21 mouse cellular contexts compared by ENCODE assay signal in the genomic region with DNA sequence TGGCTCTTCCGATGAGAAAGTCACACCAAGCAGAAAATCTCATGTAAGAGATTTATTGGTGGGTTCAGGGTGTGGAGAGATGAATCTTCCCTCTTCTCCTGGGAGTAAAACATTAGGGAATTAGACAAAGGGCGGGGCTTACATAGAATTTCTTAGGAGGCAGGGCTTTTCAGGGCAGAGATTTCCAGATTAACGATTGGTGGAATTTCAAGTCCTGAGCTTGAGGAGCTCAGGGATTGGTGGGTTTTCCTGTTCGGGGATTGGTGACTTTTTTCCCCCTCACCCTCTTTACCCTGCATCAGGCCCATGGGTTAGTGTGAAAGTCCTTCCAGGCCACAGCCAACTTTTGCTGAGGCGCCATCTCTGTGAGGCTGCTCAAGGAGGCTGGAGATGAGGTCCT. TPM values are rescaled to one million over a fixed set of nuclear protein-coding genes. Genes with fewer than 3 reads are reported as not detected.
A peak's percentile ranks its signal among the peaks of the same experiment; 100 is the strongest.
DNase-seq lines count a peak whose midpoint lies in the region; ATAC-seq and TF ChIP-seq lines count a peak whose summit lies in the region.
"Had no signal": no experiment of that assay in that cellular context is flagged by ENCODE, and none has a peak within 500 bp of the region (broad histone marks: within the 10 kb centered on the region; RNA-seq: fewer than 3 reads in every experiment).

No protein-coding gene starts in this region.

- peaks cover under 1% of the 10 kb centered on the region; the same call in 1 of the 2 replicates for H3K36me3 ChIP-seq in intestine, postnatal 0 days (ENCODE audit: control insufficient read depth, insufficient read depth)
- H3K36me3 ChIP-seq in intestine, embryonic 16.5 days (ENCODE audit: control insufficient read depth, insufficient read depth, low read length) = peaks cover 4% of the 10 kb centered on the region; the same call in 1 of the 2 replicates
- peaks cover 12% of the 10 kb centered on the region for H3K36me3 ChIP-seq in neural tube, embryonic 13.5 days
- peaks cover 8% of the 10 kb centered on the region for H3K36me3 ChIP-seq in neural tube, embryonic 15.5 days
- H3K36me3 ChIP-seq in hindbrain, embryonic 12.5 days = peaks cover 16% of the 10 kb centered on the region
- H3K36me3 ChIP-seq in midbrain, embryonic 14.5 days (ENCODE audit: control insufficient read depth, insufficient read depth, low read length) = peaks cover 11% of the 10 kb centered on the region
- H3K36me3 ChIP-seq in liver, embryonic 11.5 days (ENCODE audit: control insufficient read depth, insufficient read depth, low read length) = peaks cover 10% of the 10 kb centered on the region

- H3K27ac ChIP-seq in intestine, postnatal 0 days (ENCODE audit: low read depth, low read length) = peak overlapping the region; percentile 81
- no peak overlapping the region; the same call in 1 of the 2 replicates for H3K27ac ChIP-seq in intestine, embryonic 16.5 days (ENCODE audit: low read length)
- H3K27ac ChIP-seq in neural tube, embryonic 13.5 days (replicated peaks) = no peak overlapping the region
- no peak overlapping the region for H3K27ac ChIP-seq in neural tube, embryonic 15.5 days (replicated peaks)
- no peak overlapping the region for H3K27ac ChIP-seq in hindbrain, embryonic 12.5 days
- H3K27ac ChIP-seq in midbrain, embryonic 14.5 days (replicated peaks; ENCODE audit: low read depth, low read length) = 0 out of 2 replicates have a peak overlapping the region, but pooled peaks have one; percentile 37
- H3K27ac ChIP-seq in liver, embryonic 11.5 days (ENCODE audit: low read depth, low read length) = no peak overlapping the region
- H3K27ac ChIP-seq: heart, adult 2 months; liver, embryonic 12.5 days had no signal

- no peak for DNase-seq in midbrain, embryonic 14.5 days
- no peak for DNase-seq in lung, adult 18-20 months
- no peak for DNase-seq in liver, embryonic 11.5 days (ENCODE audit: low spot score)
- DNase-seq: adrenal gland, postnatal 14 days; cerebellum, adult 11-12 months; cerebellum, postnatal 14 days; embryo, embryonic 11 days; gastrocnemius, postnatal 25 days; heart, adult 2 months; heart, postnatal 36 days; layer of hippocampus, postnatal 36 days; lung, embryonic 14.5 days; right cerebral cortex, postnatal 14 days; thymus, adult 2 months had no signal

- H3K9me3 ChIP-seq in intestine, postnatal 0 days (ENCODE audit: control insufficient read depth) = no peaks in the 10 kb centered on the region
- no peaks in the 10 kb centered on the region for H3K9me3 ChIP-seq in intestine, embryonic 16.5 days (ENCODE audit: control insufficient read depth, low read length)
- H3K9me3 ChIP-seq in neural tube, embryonic 13.5 days = no peaks in the 10 kb centered on the region
- H3K9me3 ChIP-seq in neural tube, embryonic 15.5 days (replicated peaks) = no peaks in the 10 kb centered on the region
- H3K9me3 ChIP-seq in hindbrain, embryonic 12.5 days (replicated peaks) = no peaks in the 10 kb centered on the region
- H3K9me3 ChIP-seq in midbrain, embryonic 14.5 days (ENCODE audit: control insufficient read depth, low read length) = no peaks in the 10 kb centered on the region
- H3K9me3 ChIP-seq in liver, embryonic 11.5 days (ENCODE audit: control insufficient read depth, low read length) = no peaks in the 10 kb centered on the region
- H3K9me3 ChIP-seq: liver, embryonic 12.5 days had no signal

- peaks cover 3% of the 10 kb centered on the region; the same call in 1 of the 2 replicates for H3K4me1 ChIP-seq in intestine, postnatal 0 days (replicated peaks; ENCODE audit: control insufficient read depth, insufficient read depth, low read length)
- peaks cover 12% of the 10 kb centered on the region for H3K4me1 ChIP-seq in intestine, embryonic 16.5 days (ENCODE audit: control insufficient read depth, insufficient read depth, low read length)
- H3K4me1 ChIP-seq in neural tube, embryonic 13.5 days (replicated peaks) = peaks cover 24% of the 10 kb centered on the region
- H3K4me1 ChIP-seq in neural tube, embryonic 15.5 days = peaks cover 30% of the 10 kb centered on the region
- H3K4me1 ChIP-seq in hindbrain, embryonic 12.5 days = peaks cover 17% of the 10 kb centered on the region
- peaks cover 12% of the 10 kb centered on the region for H3K4me1 ChIP-seq in midbrain, embryonic 14.5 days (ENCODE audit: control insufficient read depth, insufficient read depth, low read length)
- H3K4me1 ChIP-seq in liver, embryonic 11.5 days (replicated peaks; ENCODE audit: control insufficient read depth, insufficient read depth, low read length) = peaks cover 7% of the 10 kb centered on the region; the same call in 1 of the 2 replicates

- H3K4me3 ChIP-seq in intestine, postnatal 0 days (ENCODE audit: low read depth, low read length) = no peak overlapping the region
- no peak overlapping the region for H3K4me3 ChIP-seq in intestine, embryonic 16.5 days (ENCODE audit: low read length)
- H3K4me3 ChIP-seq in neural tube, embryonic 13.5 days = no peak overlapping the region
- H3K4me3 ChIP-seq in neural tube, embryonic 15.5 days (replicated peaks) = no peak overlapping the region
- H3K4me3 ChIP-seq in hindbrain, embryonic 12.5 days = no peak overlapping the region
- no peak overlapping the region for H3K4me3 ChIP-seq in midbrain, embryonic 14.5 days (replicated peaks; ENCODE audit: low read depth, low read length)
- H3K4me3 ChIP-seq in liver, embryonic 11.5 days (ENCODE audit: low read depth, low read length) = no peak overlapping the region
- H3K4me3 ChIP-seq: heart, adult 2 months had no signal

- H3K9ac ChIP-seq in intestine, postnatal 0 days (ENCODE audit: low read depth, low read length) = no peak overlapping the region
- H3K9ac ChIP-seq in intestine, embryonic 16.5 days (ENCODE audit: low read depth, low read length) = no peak overlapping the region
- H3K9ac ChIP-seq in neural tube, embryonic 13.5 days = peak overlapping the region; percentile 46
- H3K9ac ChIP-seq in neural tube, embryonic 15.5 days (replicated peaks) = no peak overlapping the region; the same call in 1 of the 2 replicates
- 0 out of 2 replicates have a peak overlapping the region, but pooled peaks have one; percentile 20 for H3K9ac ChIP-seq in hindbrain, embryonic 12.5 days
- H3K9ac ChIP-seq in midbrain, embryonic 14.5 days (replicated peaks; ENCODE audit: low read length) = 0 out of 2 replicates have a peak overlapping the region, but pooled peaks have one; percentile 17
- H3K9ac ChIP-seq in liver, embryonic 11.5 days (ENCODE audit: low read depth, low read length) = no peak overlapping the region
- H3K9ac ChIP-seq: liver, embryonic 12.5 days; lung, embryonic 14.5 days had no signal

- no peaks in the 10 kb centered on the region for H3K27me3 ChIP-seq in intestine, postnatal 0 days (replicated peaks; ENCODE audit: control insufficient read depth, insufficient read depth, low read length)
- no peaks in the 10 kb centered on the region for H3K27me3 ChIP-seq in intestine, embryonic 16.5 days (replicated peaks; ENCODE audit: control insufficient read depth, insufficient read depth, low read length)
- H3K27me3 ChIP-seq in neural tube, embryonic 13.5 days = no peaks in the 10 kb centered on the region
- no peaks in the 10 kb centered on the region for H3K27me3 ChIP-seq in neural tube, embryonic 15.5 days (replicated peaks)
- no peaks in the 10 kb centered on the region for H3K27me3 ChIP-seq in hindbrain, embryonic 12.5 days
- H3K27me3 ChIP-seq in midbrain, embryonic 14.5 days (ENCODE audit: control insufficient read depth, insufficient read depth, low read length) = no peaks in the 10 kb centered on the region
- no peaks in the 10 kb centered on the region for H3K27me3 ChIP-seq in liver, embryonic 11.5 days (replicated peaks; ENCODE audit: control insufficient read depth, insufficient read depth, low read length)

- 71% methylated on average over 5 of the region's 5 CpGs for WGBS in intestine, postnatal 0 days
- 72% methylated on average over 5 of the region's 5 CpGs for WGBS in intestine, embryonic 16.5 days
- 77% methylated on average over 5 of the region's 5 CpGs for WGBS in neural tube, embryonic 13.5 days
- 77% methylated on average over 5 of the region's 5 CpGs for WGBS in neural tube, embryonic 15.5 days
- WGBS in hindbrain, embryonic 12.5 days = 80% methylated on average over 5 of the region's 5 CpGs
- 76% methylated on average over 5 of the region's 5 CpGs for WGBS in midbrain, embryonic 14.5 days
- 69% methylated on average over 5 of the region's 5 CpGs for WGBS in liver, embryonic 11.5 days

- TF ChIP-seq CTCF in intestine, postnatal 0 days (IDR thresholded peaks at IDR 0.05; ENCODE audit: low read depth) = no peak

- ATAC-seq in intestine, postnatal 0 days = no peak
- no peak for ATAC-seq in intestine, embryonic 16.5 days
- no peak for ATAC-seq in neural tube, embryonic 13.5 days (ENCODE audit: low read depth)
- no peak for ATAC-seq in neural tube, embryonic 15.5 days (ENCODE audit: low FRiP score)
- ATAC-seq in hindbrain, embryonic 12.5 days (ENCODE audit: low FRiP score) = no peak
- no peak for ATAC-seq in midbrain, embryonic 14.5 days (ENCODE audit: low FRiP score, low TSS enrichment)
- no peak for ATAC-seq in liver, embryonic 11.5 days (replicated peaks; ENCODE audit: low FRiP score)
- ATAC-seq: activated CD4-positive, CD25-positive, alpha-beta regulatory T cell, adult 4 months; liver, embryonic 12.5 days had no signal

- H3K4me2 ChIP-seq in intestine, postnatal 0 days (replicated peaks; ENCODE audit: low read depth) = no peak overlapping the region
- H3K4me2 ChIP-seq in intestine, embryonic 16.5 days (ENCODE audit: low read depth, low read length) = no peak overlapping the region
- no peak overlapping the region for H3K4me2 ChIP-seq in neural tube, embryonic 13.5 days
- H3K4me2 ChIP-seq in neural tube, embryonic 15.5 days = no peak overlapping the region
- H3K4me2 ChIP-seq in hindbrain, embryonic 12.5 days (replicated peaks) = no peak overlapping the region
- no peak overlapping the region for H3K4me2 ChIP-seq in midbrain, embryonic 14.5 days (ENCODE audit: low read length)
- H3K4me2 ChIP-seq in liver, embryonic 11.5 days = no peak overlapping the region

RNA-seq across cellular contexts. Expression of a gene that starts 1.1 kb away (rescaled TPM):
- polyA plus RNA-seq in intestine, postnatal 0 days (2015; fragmentation: Nextera tagmentation; extraction: Ambion mirVana) = 11.6 and 12.0 TPM in 2 replicates
- polyA plus RNA-seq in intestine, embryonic 16.5 days (2015; fragmentation: Nextera tagmentation; extraction: Ambion mirVana) = 48.7 and 53.8 TPM in 2 replicates
- polyA plus RNA-seq in neural tube, embryonic 13.5 days (2015; fragmentation: Nextera tagmentation; extraction: Ambion mirVana) = 47.4 and 48.4 TPM in 2 replicates
- polyA plus RNA-seq in neural tube, embryonic 15.5 days (2015; fragmentation: Nextera tagmentation; extraction: Ambion mirVana) = 44.3 and 52.9 TPM in 2 replicates
- 57.5 and 58.0 TPM in 2 replicates for polyA plus RNA-seq in hindbrain, embryonic 12.5 days (2016; fragmentation: Nextera tagmentation; extraction: Ambion mirVana)
- 31.2 and 38.2 TPM in 2 replicates for polyA plus RNA-seq in midbrain, embryonic 14.5 days (2014; fragmentation: Nextera tagmentation; extraction: Ambion mirVana)
- polyA plus RNA-seq in liver, embryonic 11.5 days (2014; fragmentation: Nextera tagmentation; extraction: Ambion mirVana) = 80.3 and 84.0 TPM in 2 replicates

RNA-seq across cellular contexts. Expression of a gene that starts 8.7 kb away (rescaled TPM):
- polyA plus RNA-seq in intestine, postnatal 0 days (2015; fragmentation: Nextera tagmentation; extraction: Ambion mirVana) = 119 and 124 TPM in 2 replicates
- polyA plus RNA-seq in intestine, embryonic 16.5 days (2015; fragmentation: Nextera tagmentation; extraction: Ambion mirVana) = 204 TPM in 2 replicates
- polyA plus RNA-seq in neural tube, embryonic 13.5 days (2015; fragmentation: Nextera tagmentation; extraction: Ambion mirVana) = 283 and 286 TPM in 2 replicates
- polyA plus RNA-seq in neural tube, embryonic 15.5 days (2015; fragmentation: Nextera tagmentation; extraction: Ambion mirVana) = 290 and 298 TPM in 2 replicates
- polyA plus RNA-seq in hindbrain, embryonic 12.5 days (2016; fragmentation: Nextera tagmentation; extraction: Ambion mirVana) = 259 and 269 TPM in 2 replicates
- 259 and 292 TPM in 2 replicates for polyA plus RNA-seq in midbrain, embryonic 14.5 days (2014; fragmentation: Nextera tagmentation; extraction: Ambion mirVana)
- polyA plus RNA-seq in liver, embryonic 11.5 days (2014; fragmentation: Nextera tagmentation; extraction: Ambion mirVana) = 147 and 153 TPM in 2 replicates

RNA-seq across cellular contexts. Expression of a gene that starts 30.0 kb away (rescaled TPM):
- polyA plus RNA-seq in intestine, postnatal 0 days (2015; fragmentation: Nextera tagmentation; extraction: Ambion mirVana) = 385 and 396 TPM in 2 replicates
- polyA plus RNA-seq in intestine, embryonic 16.5 days (2015; fragmentation: Nextera tagmentation; extraction: Ambion mirVana) = 123 and 180 TPM in 2 replicates
- polyA plus RNA-seq in neural tube, embryonic 13.5 days (2015; fragmentation: Nextera tagmentation; extraction: Ambion mirVana) = 0.27 and 0.90 TPM in 2 replicates
- 0.38 and 0.56 TPM in 2 replicates for polyA plus RNA-seq in neural tube, embryonic 15.5 days (2015; fragmentation: Nextera tagmentation; extraction: Ambion mirVana)
- 0.12 and 0.46 TPM in 2 replicates for polyA plus RNA-seq in hindbrain, embryonic 12.5 days (2016; fragmentation: Nextera tagmentation; extraction: Ambion mirVana)
- 0.09 and 0.31 TPM in 2 replicates for polyA plus RNA-seq in midbrain, embryonic 14.5 days (2014; fragmentation: Nextera tagmentation; extraction: Ambion mirVana)
- 17.3 and 17.6 TPM in 2 replicates for polyA plus RNA-seq in liver, embryonic 11.5 days (2014; fragmentation: Nextera tagmentation; extraction: Ambion mirVana)
- polyA plus RNA-seq: activated CD4-positive, CD25-positive, alpha-beta regulatory T cell, adult 4 months had no signal

RNA-seq across cellular contexts. Expression of a gene that starts 31.5 kb away (rescaled TPM):
- polyA plus RNA-seq in intestine, postnatal 0 days (2015; fragmentation: Nextera tagmentation; extraction: Ambion mirVana) = 10.5 and 11.1 TPM in 2 replicates
- 18.1 and 18.9 TPM in 2 replicates for polyA plus RNA-seq in intestine, embryonic 16.5 days (2015; fragmentation: Nextera tagmentation; extraction: Ambion mirVana)
- polyA plus RNA-seq in neural tube, embryonic 13.5 days (2015; fragmentation: Nextera tagmentation; extraction: Ambion mirVana) = 40.9 and 44.2 TPM in 2 replicates
- polyA plus RNA-seq in neural tube, embryonic 15.5 days (2015; fragmentation: Nextera tagmentation; extraction: Ambion mirVana) = 43.9 and 47.7 TPM in 2 replicates
- polyA plus RNA-seq in hindbrain, embryonic 12.5 days (2016; fragmentation: Nextera tagmentation; extraction: Ambion mirVana) = 33.8 and 37.0 TPM in 2 replicates
- polyA plus RNA-seq in midbrain, embryonic 14.5 days (2014; fragmentation: Nextera tagmentation; extraction: Ambion mirVana) = 32.4 and 34.9 TPM in 2 replicates
- polyA plus RNA-seq in liver, embryonic 11.5 days (2014; fragmentation: Nextera tagmentation; extraction: Ambion mirVana) = 9.1 and 9.4 TPM in 2 replicates

RNA-seq across cellular contexts. Expression of a gene that starts 37.0 kb away (rescaled TPM):
- polyA plus RNA-seq in intestine, postnatal 0 days (2015; fragmentation: Nextera tagmentation; extraction: Ambion mirVana) = 258 and 259 TPM in 2 replicates
- 214 and 225 TPM in 2 replicates for polyA plus RNA-seq in intestine, embryonic 16.5 days (2015; fragmentation: Nextera tagmentation; extraction: Ambion mirVana)
- 217 and 244 TPM in 2 replicates for polyA plus RNA-seq in neural tube, embryonic 13.5 days (2015; fragmentation: Nextera tagmentation; extraction: Ambion mirVana)
- 227 and 241 TPM in 2 replicates for polyA plus RNA-seq in neural tube, embryonic 15.5 days (2015; fragmentation: Nextera tagmentation; extraction: Ambion mirVana)
- 223 and 232 TPM in 2 replicates for polyA plus RNA-seq in hindbrain, embryonic 12.5 days (2016; fragmentation: Nextera tagmentation; extraction: Ambion mirVana)
- 236 and 240 TPM in 2 replicates for polyA plus RNA-seq in midbrain, embryonic 14.5 days (2014; fragmentation: Nextera tagmentation; extraction: Ambion mirVana)
- 201 and 207 TPM in 2 replicates for polyA plus RNA-seq in liver, embryonic 11.5 days (2014; fragmentation: Nextera tagmentation; extraction: Ambion mirVana)

Comparison
In these comparisons a context has a peak if more than half of its experiments do, and no peak if none do; other contexts are left out.
1. H3K27ac ChIP-seq: peak in intestine, postnatal 0 days (single experiment) and midbrain, embryonic 14.5 days (single experiment); none in intestine, embryonic 16.5 days (single experiment), neural tube, embryonic 13.5 days (single experiment), neural tube, embryonic 15.5 days (single experiment), hindbrain, embryonic 12.5 days (single experiment) and liver, embryonic 11.5 days (single experiment).
2. H3K9ac ChIP-seq: peak in neural tube, embryonic 13.5 days (single experiment), hindbrain, embryonic 12.5 days (single experiment) and midbrain, embryonic 14.5 days (single experiment); none in intestine, postnatal 0 days (single experiment), intestine, embryonic 16.5 days (single experiment), neural tube, embryonic 15.5 days (single experiment) and liver, embryonic 11.5 days (single experiment).